Mouse (Mus musculus) megakaryocyte, embryonic 14.5 days (primary cell): ENCODE measurements at regions not wholly inside any gene's neighbourhood (a gene's known extent, or its start where the extent isn't known, plus 50 kb on each side); places are given as distances from the start of the nearest gene placed in this dataset.

Experiments
- FLI1 ChIP-seq: IDR thresholded peaks from 2 replicates; pipeline ENCODE4 v1.6.1; 2012; ENCODE audit warnings: low read length, inconsistent platforms, mixed read lengths
- GATA1 ChIP-seq: IDR thresholded peaks from 3 replicates; pipeline ENCODE4 v1.6.1; 2012; ENCODE audit warnings: mixed read lengths, low read length, inconsistent platforms, borderline replicate concordance

GRCm38 (mm10) chr2:143217760-143218358, 139.6 kb downstream of the Otor start:
- TF ChIP-seq GATA1 (no peak), FLI1 (no peak)
